Mouse (Mus musculus) myocyte (in vitro differentiated cells): ENCODE measurements around the gene Cers4. TPM values are rescaled to one million over a fixed set of nuclear protein-coding genes. Genes with fewer than 3 reads are reported as not detected.

Experiments used
- H3K27me3 ChIP-seq: one replicate; pipeline ENCODE4 v1.6.1; 2011; ENCODE audit not compliant: control insufficient read depth, insufficient read depth, insufficient read length
- H3K36me3 ChIP-seq: one replicate; pipeline ENCODE4 v1.6.1; 2011; ENCODE audit not compliant: control insufficient read depth, insufficient read depth
- H3K4me2 ChIP-seq: one replicate; pipeline ENCODE4 v1.6.1; 2011; ENCODE audit warnings: low read depth, control low read depth
- H3K4me3 ChIP-seq: one replicate; pipeline ENCODE4 v1.5.1; 2011; ENCODE audit warnings: mild to moderate bottlenecking, control low read depth, moderate library complexity
- H3K79me2 ChIP-seq: one replicate; pipeline ENCODE4 v1.6.1; 2011; ENCODE audit not compliant: control insufficient read depth, insufficient read depth
- H3ac ChIP-seq: one replicate; pipeline ENCODE4 v1.6.1; 2011; ENCODE audit not compliant: control insufficient read depth, insufficient read length
- CEBPB ChIP-seq: IDR thresholded peaks from 2 replicates; pipeline ENCODE4 v1.6.1; 2011; ENCODE audit warnings: mild to moderate bottlenecking, moderate library complexity; ENCODE audit not compliant: poor library complexity, insufficient read depth, severe bottlenecking
- E2F4 ChIP-seq: IDR thresholded peaks from one replicate; pipeline ENCODE4 v1.6.1; 2011; ENCODE audit warnings: mild to moderate bottlenecking, control low read depth, moderate library complexity; ENCODE audit not compliant: insufficient read depth
- MAX ChIP-seq: IDR thresholded peaks from one replicate; pipeline ENCODE4 v1.6.1; 2011; ENCODE audit warnings: low read depth, mild to moderate bottlenecking, control low read depth
- MYOD1 ChIP-seq, 3 experiments: IDR thresholded peaks; one replicate each; pipeline ENCODE4 v1.6.1; 2011; ENCODE audit warnings: control low read depth in 2 of 3, low read depth in 2 of 3, mild to moderate bottlenecking in 2 of 3, moderate library complexity in 1 of 3; ENCODE audit not compliant: insufficient read length in 2 of 3, control insufficient read depth in 1 of 3
- MYOG ChIP-seq, 3 experiments: IDR thresholded peaks; one replicate each; pipeline ENCODE4 v1.6.1; 2011; ENCODE audit warnings: control low read depth in 2 of 3, low read depth in 2 of 3, mild to moderate bottlenecking in 2 of 3; ENCODE audit not compliant: insufficient read length in 2 of 3, control insufficient read depth in 1 of 3, insufficient read depth in 1 of 3
- POLR2A ChIP-seq: IDR thresholded peaks from one replicate; pipeline ENCODE4 v1.6.1; 2011; ENCODE audit warnings: low read depth, mild to moderate bottlenecking, control low read depth, moderate library complexity; ENCODE audit not compliant: insufficient read length
- POLR2AphosphoS2 ChIP-seq: IDR thresholded peaks from one replicate; pipeline ENCODE4 v1.6.1; 2011; ENCODE audit warnings: low read depth, control low read depth; ENCODE audit not compliant: insufficient read length
- REST ChIP-seq: IDR thresholded peaks from one replicate; pipeline ENCODE4 v1.6.1; 2011; ENCODE audit warnings: mild to moderate bottlenecking, control low read depth, moderate library complexity; ENCODE audit not compliant: insufficient read depth, insufficient read length
- SRF ChIP-seq: IDR thresholded peaks from one replicate; pipeline ENCODE4 v1.6.1; 2011; ENCODE audit warnings: low read depth; ENCODE audit not compliant: control insufficient read depth, insufficient read length
- TCF12 ChIP-seq: IDR thresholded peaks from one replicate; pipeline ENCODE4 v1.6.1; 2011; ENCODE audit warnings: mild to moderate bottlenecking, control low read depth; ENCODE audit not compliant: poor library complexity, insufficient read depth, severe bottlenecking
- TCF3 ChIP-seq: IDR thresholded peaks from one replicate; pipeline ENCODE4 v1.6.1; 2011; ENCODE audit warnings: low read depth, control low read depth; ENCODE audit not compliant: insufficient read length
- USF1 ChIP-seq: IDR thresholded peaks from one replicate; pipeline ENCODE4 v1.6.1; 2011; ENCODE audit warnings: low read depth, mild to moderate bottlenecking, control low read depth, moderate library complexity
- polyA plus RNA-seq: library from polyadenylated mRNA; unstranded; fragments of >200 nt; fragmentation: generic; extraction: Trizol; gene quantifications from one replicate; pipeline ENCODE4 v1.2.1, GENCODE M21; 2012; ENCODE audit warnings: missing spikeins

The Cers4 gene
- polyA plus RNA-seq, 1 experiment = 0.07 TPM

DNA sequence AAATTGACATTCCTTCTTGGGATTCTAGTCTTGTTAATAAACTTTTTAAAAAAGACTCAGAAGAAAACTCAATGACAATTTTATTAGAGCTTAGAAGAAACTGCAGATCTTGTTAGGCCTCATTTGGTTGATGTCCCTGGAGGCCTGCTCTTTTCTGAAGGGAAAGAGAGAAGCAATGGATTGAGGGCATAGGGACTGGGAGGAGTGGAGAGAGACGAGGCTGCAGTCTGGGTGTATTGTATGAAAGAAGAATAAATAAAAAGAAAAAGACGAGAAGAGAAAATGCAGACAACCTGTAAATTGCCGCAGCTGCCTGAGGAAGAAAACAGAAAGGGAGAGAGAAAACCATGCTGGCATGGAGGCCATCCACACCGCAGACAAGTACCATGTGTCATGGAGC, 11.7 kb upstream of the Cers4 start:
- Histone ChIP-seq H3ac (no peak overlapping the region), H3K36me3 (no peaks in the 10 kb centered on the region), H3K4me2 (no peak overlapping the region), H3K4me3 (no peak overlapping the region), H3K79me2 (no peaks in the 10 kb centered on the region), H3K27me3 (no peaks in the 10 kb centered on the region)
- TF ChIP-seq REST (no peak), TCF12 (no peak), MYOD1 (IDR thresholded peaks at IDR 0.05; ENCODE audit: control insufficient read depth in 1 of 3, insufficient read length in 2 of 3, low read depth in 2 of 3) (no peak), CEBPB (no peak), USF1 (no peak), POLR2AphosphoS2 (no peak), POLR2A (no peak), E2F4 (no peak), SRF (no peak), MYOG (IDR thresholded peaks at IDR 0.05; ENCODE audit: control insufficient read depth in 1 of 3, insufficient read depth in 1 of 3, insufficient read length in 2 of 3, low read depth in 2 of 3) (no peak)

DNA sequence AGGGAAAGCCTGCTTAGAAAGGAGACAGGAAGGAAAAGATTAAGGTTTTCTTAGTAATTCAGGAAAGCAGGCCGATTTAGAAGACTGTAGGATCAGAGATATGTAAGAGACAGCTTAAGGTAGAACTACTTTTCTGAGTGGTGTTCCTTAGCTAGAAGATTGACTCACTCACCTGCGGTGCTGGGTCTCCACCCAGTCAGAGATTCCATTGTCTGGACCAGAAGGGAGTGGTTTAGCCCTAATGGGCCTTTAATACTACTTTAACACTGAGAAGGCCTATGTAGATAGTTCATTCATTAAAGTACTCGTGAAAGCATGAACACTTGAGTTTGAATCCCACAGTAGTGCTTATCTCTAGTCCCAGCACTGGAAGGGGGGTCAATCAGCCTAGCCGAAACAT, 11.2 kb upstream of the Cers4 start:
- no peak for TF ChIP-seq REST
- no peak for TF ChIP-seq TCF3
- TF ChIP-seq MYOG (IDR thresholded peaks at IDR 0.05; ENCODE audit: control insufficient read depth in 1 of 3, insufficient read depth in 1 of 3, insufficient read length in 2 of 3, low read depth in 2 of 3) = no peak
- TF ChIP-seq POLR2AphosphoS2 = no peak
- no peak for TF ChIP-seq USF1
- no peak for TF ChIP-seq CEBPB
- TF ChIP-seq E2F4 = no peak
- TF ChIP-seq MAX = no peak
- no peak for TF ChIP-seq POLR2A
- TF ChIP-seq TCF12 = no peak
- H3K4me2 ChIP-seq = no peak overlapping the region
- no peaks in the 10 kb centered on the region for H3K27me3 ChIP-seq
- no peaks in the 10 kb centered on the region for H3K79me2 ChIP-seq
- no peak overlapping the region for H3ac ChIP-seq
- H3K4me3 ChIP-seq = no peak overlapping the region
- no peaks in the 10 kb centered on the region for H3K36me3 ChIP-seq

DNA sequence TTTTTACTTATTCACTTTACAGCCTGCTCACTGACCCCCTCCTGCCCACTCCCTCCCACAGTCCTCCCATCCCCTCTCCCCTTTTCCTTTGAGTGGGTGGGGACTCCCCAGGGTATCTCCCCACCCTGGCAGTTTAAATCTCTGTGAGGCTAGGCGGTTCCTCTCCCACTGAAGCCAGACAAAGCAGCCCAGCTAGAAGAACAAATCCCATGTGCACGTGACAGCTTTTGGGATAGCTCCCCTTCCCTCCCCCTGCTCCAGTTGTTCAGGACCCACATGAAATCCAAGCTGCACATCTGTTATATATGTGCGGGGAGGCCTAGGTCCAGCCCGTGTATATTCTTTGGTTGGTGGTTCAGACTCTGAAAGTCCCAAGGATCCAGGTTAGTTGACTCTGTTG, 10.3 kb upstream of the Cers4 start:
- Histone ChIP-seq H3K27me3 (no peaks in the 10 kb centered on the region), H3K36me3 (no peaks in the 10 kb centered on the region), H3K79me2 (no peaks in the 10 kb centered on the region), H3K4me2 (no peak overlapping the region), H3K4me3 (no peak overlapping the region), H3ac (no peak overlapping the region)
- TF ChIP-seq POLR2AphosphoS2 (no peak), USF1 (no peak), TCF12 (no peak), MAX (no peak), CEBPB (no peak), POLR2A (no peak), MYOG (IDR thresholded peaks at IDR 0.05; ENCODE audit: control insufficient read depth in 1 of 3, insufficient read depth in 1 of 3, insufficient read length in 2 of 3, low read depth in 2 of 3) (no peak), SRF (no peak), MYOD1 (IDR thresholded peaks at IDR 0.05; ENCODE audit: control insufficient read depth in 1 of 3, insufficient read length in 2 of 3, low read depth in 2 of 3) (no peak)

DNA sequence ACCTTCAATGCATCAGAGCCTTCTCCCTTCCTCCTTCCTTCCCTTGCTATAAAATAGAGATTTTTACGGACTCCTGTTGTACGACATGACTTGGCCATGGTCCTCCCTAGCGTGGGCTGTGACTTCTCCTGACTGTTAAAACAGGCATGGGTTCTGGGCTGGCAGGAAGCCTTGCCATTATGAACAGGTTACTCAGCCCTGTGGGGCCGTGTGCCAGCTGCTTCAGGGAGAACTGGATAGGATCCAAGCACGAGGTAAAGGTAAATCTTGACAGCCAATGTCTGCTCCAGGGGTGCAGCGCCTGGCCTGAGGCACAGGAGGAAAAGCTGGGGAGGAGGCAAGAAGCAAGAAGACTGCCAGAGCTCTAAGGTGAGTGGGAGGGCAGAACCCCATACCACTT, 9.5 kb upstream of the Cers4 start:
- H3K36me3 ChIP-seq = no peaks in the 10 kb centered on the region
- H3K27me3 ChIP-seq = no peaks in the 10 kb centered on the region
- no peak overlapping the region for H3K4me2 ChIP-seq
- TF ChIP-seq POLR2A = no peak
- no peak for TF ChIP-seq TCF12
- no peak for TF ChIP-seq E2F4
- no peak for TF ChIP-seq CEBPB
- no peak for TF ChIP-seq MYOG (IDR thresholded peaks at IDR 0.05; ENCODE audit: control insufficient read depth in 1 of 3, insufficient read depth in 1 of 3, insufficient read length in 2 of 3, low read depth in 2 of 3)
- no peak for TF ChIP-seq MYOD1 (IDR thresholded peaks at IDR 0.05; ENCODE audit: control insufficient read depth in 1 of 3, insufficient read length in 2 of 3, low read depth in 2 of 3)
- TF ChIP-seq SRF = no peak
- TF ChIP-seq USF1 = no peak
- no peak for TF ChIP-seq POLR2AphosphoS2
- TF ChIP-seq MAX = no peak
- no peak for TF ChIP-seq TCF3
- H3ac ChIP-seq = no peak overlapping the region
- no peak overlapping the region for H3K4me3 ChIP-seq
- H3K79me2 ChIP-seq = no peaks in the 10 kb centered on the region

DNA sequence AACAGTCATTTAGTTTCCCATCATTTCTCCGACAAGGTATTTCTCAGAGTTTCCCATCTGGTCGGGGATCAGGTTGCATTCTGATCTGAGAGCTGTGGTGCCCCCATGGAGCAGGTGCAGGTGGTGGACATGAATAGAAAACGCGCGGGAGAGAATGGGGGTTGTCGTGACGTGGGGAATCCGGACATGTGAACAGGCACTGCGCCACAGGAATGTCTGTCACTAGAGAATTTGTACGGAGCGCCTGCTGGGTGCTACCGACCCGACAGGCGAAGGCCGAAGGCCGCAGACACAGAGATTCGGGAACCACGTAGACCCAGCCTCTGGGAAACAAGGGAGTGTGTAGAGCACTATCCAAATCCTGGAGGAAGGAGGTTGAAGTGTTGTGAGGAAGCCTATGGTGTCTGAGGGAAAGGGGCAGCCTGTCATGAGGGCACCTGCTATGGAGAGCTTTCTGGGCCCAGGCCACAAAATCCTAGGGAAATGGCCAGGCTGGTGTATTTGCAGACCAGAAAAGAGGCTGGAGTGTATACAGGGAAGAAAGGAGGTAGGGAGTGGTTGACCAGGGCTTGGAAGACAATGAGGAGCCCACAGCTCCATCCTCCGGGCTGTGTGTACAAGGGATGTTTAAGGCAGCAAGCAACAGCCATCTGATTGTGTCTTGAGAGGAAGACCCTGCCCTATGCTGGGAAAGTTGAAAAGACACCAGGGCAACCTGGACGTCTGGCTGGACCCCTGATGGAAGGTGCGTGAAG, 1.0 kb downstream of the Cers4 start:
- Histone ChIP-seq H3K79me2 (no peaks in the 10 kb centered on the region), H3K36me3 (no peaks in the 10 kb centered on the region), H3K4me2 (no peak overlapping the region), H3K4me3 (no peak overlapping the region), H3ac (no peak overlapping the region), H3K27me3 (no peaks in the 10 kb centered on the region)
- TF ChIP-seq SRF = no peak
- TF ChIP-seq MYOD1 (IDR thresholded peaks at IDR 0.05; ENCODE audit: control insufficient read depth in 1 of 3, insufficient read length in 2 of 3, low read depth in 2 of 3) = no peak
- no peak for TF ChIP-seq E2F4
- TF ChIP-seq CEBPB = no peak
- no peak for TF ChIP-seq USF1
- no peak for TF ChIP-seq REST
- no peak for TF ChIP-seq MAX
- TF ChIP-seq POLR2AphosphoS2 = no peak
- no peak for TF ChIP-seq TCF12
- no peak for TF ChIP-seq MYOG (IDR thresholded peaks at IDR 0.05; ENCODE audit: control insufficient read depth in 1 of 3, insufficient read depth in 1 of 3, insufficient read length in 2 of 3, low read depth in 2 of 3)
- no peak for TF ChIP-seq POLR2A
- no peak for TF ChIP-seq TCF3
